Mouse (Mus musculus): Measurements from ENCODE around the gene Scyl1. TPM values are rescaled to one million over a fixed set of nuclear protein-coding genes. Genes with fewer than 3 reads are reported as not detected.
"Not testable (repeated sequence)": the region's sequence is repeated elsewhere in the genome, so short reads cannot be mapped to it uniquely, and the experiment has no call there.

The Scyl1 gene
- 10 to 100 TPM; 71.7 to 75.6 TPM for total RNA-seq (2021)
- long read RNA-seq, experiment 1, transcript Scyl1-210 (17 exons, 2,731 nt): major isoform, 92 of 146 reads
- long read RNA-seq, experiment 1, transcript Scyl1-209 (17 exons, 2,395 nt): minor isoform, 7 of 146 reads
- long read RNA-seq, experiment 1, partial matches to known transcripts: 17 of 146 reads
- long read RNA-seq, experiment 1, other reads (novel, unspliced or antisense): 26 of 146 reads
- long read RNA-seq, experiment 2, transcript Scyl1-210 (17 exons, 2,731 nt): major isoform, 102 of 170 reads
- long read RNA-seq, experiment 2, transcript Scyl1-201 (17 exons, 2,586 nt): minor isoform, 5 of 170 reads
- long read RNA-seq, experiment 2, transcript Scyl1-209 (17 exons, 2,395 nt): minor isoform, 12 of 170 reads
- long read RNA-seq, experiment 2, partial matches to known transcripts: 17 of 170 reads
- long read RNA-seq, experiment 2, other reads (novel, unspliced or antisense): 31 of 170 reads

DNA sequence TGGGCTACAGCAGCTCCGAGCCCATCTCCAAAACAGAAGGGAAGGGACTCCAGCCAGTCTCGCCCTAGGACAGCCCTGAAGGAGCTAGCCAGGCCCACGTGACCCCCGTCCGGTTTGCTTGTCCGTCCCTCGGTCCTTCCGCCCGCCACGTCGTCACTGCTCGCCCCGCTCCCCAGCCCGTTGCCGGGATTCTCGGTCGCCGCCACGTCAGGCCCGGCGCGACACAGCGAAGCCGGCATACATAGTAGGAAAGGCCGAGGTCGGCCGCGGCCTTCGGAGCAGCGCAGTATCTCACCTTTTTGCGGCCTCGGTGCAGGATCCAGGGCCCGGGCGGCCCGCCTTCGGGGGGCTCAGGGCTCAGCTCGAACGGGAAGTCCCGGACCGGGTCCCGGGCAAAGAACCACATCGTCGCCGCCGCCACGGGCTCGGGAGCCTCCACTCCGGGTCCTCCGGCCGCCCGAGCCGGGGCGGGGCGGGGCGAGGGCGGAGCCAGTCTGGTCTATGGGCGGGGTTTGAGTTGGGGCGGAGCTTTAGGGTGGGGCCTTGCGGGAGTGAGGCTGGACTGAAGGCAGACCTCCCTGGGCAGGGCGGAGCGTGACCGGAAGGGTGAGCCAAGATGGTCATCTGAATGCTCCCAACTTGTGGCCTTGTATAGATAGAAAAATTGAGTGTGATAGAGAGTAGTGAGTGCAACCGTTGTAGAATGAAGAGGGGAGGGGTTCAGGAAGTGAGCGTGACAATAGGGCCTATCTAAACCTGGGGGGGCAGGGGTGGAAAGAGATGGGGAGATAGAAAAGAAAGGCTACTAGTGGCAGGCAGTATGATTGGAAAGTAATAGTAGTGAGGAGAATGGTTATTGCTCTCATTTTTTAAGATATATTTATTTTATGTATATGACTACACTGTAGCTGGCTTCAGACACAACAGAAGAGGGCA lies at the start of gene Scyl1:
Gene Scyl1 (minus strand): TSS at position 495 of the 936 bp plus-strand sequence.
- DNase-seq (ENCODE audit: low spot score in 2 of 2): peak; percentile 91 to 95

DNA sequence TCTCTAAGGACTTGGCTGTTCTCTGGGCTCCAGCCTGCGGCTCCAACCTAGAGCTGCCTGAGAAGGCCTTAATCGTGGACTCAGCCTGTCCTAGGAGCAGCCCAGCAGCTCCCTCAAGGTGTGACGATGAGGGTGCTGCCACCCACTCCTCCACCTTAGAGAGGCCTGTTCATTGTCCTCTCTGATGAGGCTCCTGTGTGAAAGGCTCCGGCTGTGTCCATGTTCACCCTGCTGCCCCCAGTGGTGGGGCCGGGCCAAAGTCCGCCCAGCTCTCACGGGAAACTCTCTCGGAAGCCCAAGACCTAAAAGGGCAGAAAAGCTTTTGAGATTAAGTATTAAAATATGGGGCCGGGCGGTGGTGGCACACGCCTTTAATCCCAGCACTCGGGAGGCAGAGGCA lies 48.3 kb upstream of the Scyl1 start:
- DNase-seq (ENCODE audit: low spot score in 2 of 2): peak in 1 of 2 experiments; percentile 51

DNA sequence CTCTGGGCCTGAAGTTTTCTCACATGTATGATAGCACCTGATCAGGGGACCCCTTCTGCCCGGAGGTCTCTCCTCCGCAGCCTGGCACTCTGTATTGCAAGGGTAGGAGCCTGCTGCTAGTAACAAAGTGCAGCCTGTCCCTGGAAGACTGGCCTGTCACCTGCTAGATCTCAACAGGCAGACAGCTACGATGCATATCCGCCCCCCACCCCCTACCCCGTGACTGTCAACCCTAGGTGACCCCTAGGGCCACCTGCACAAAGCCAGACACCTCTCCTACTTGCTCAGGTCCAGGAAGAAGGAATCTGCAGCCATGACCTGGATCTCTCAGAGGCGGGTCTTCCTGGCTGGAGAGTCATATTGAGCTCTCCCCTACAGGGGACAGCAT lies 47.4 kb upstream of the Scyl1 start:
- no peak for DNase-seq (ENCODE audit: low spot score in 2 of 2)

DNA sequence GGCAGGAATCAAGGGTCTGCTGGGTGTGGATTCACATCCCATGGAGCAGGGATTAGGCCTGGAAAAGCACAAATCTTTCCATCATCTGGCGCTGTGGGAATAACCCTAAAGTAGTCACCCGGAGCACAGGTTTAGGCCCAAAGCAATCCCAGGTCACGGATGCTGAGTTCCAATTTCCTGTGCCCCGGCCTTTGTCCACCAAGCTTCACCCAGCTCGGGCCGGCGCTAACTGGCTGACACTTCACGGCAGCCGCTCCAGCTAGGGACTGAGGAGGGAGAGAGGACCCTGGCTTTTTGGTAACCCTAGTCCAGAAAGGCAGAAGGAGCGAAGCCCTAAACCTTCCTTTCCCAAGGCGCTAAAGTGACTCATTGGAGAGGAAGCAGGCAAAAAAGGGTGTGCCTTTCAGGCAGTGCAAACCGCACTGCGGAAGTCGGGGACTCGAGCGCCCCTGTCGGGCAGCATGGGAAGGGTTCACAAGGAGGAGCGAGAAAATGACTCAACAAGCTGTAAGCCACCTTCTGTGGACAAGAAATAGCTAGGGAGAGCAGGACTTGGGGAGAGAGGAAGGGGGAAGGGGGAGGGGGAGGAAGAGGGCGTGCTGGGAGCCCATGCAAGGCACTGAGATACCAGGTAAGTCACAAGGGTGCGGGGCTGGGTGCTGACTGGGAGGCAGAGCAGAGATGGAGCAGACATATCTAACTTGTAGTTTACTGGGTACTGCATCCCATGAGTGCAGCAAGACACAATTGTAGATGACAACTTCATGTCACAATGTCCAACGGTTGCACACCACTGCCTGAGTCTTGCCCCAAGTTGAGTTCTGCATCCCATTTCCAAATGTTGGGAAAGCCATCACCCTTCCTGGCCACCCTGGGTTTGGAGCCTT lies 46.7 kb upstream of the Scyl1 start:
- DNase-seq (ENCODE audit: low spot score in 2 of 2): peak; percentile 76 to 88

DNA sequence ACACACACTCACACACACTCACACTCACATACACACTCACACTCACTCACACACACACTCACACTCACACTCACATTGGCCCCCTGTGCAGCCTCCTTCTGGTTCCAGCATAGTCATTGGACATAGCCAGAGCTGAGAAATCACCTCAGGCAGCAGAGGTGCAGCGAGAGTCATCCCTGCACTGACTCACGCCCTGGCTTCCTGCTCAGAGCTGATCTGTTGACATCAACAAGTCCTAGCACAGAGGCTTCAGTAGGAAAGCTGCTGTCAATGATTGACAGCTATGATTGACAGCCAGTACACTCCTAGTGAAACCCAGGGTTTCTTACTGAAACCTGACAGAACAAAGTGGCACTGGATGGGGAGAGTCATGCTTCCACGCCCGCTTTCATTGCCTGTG lies 44.7 kb upstream of the Scyl1 start:
- DNase-seq (ENCODE audit: low spot score in 2 of 2): no peak

DNA sequence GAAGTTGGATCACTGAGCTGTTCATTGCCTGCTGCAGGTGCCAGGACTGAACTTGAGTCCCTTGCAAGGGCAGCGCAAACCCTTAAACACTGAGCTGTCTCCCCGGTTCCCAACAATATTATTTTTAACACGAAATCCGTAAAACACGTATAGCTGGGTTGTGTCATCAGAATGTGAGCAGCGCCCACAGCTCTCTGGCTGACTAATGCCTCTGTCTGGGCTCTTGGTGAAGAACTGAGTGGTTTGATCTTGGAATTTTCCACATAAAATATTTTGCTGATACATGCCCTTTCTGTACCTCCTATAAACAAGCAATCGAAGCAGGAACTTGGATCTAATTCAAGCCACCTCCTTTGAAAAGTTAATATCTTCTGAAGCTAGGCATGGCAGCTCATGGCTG lies 43.8 kb upstream of the Scyl1 start:
- no peak for DNase-seq (ENCODE audit: low spot score in 2 of 2)

DNA sequence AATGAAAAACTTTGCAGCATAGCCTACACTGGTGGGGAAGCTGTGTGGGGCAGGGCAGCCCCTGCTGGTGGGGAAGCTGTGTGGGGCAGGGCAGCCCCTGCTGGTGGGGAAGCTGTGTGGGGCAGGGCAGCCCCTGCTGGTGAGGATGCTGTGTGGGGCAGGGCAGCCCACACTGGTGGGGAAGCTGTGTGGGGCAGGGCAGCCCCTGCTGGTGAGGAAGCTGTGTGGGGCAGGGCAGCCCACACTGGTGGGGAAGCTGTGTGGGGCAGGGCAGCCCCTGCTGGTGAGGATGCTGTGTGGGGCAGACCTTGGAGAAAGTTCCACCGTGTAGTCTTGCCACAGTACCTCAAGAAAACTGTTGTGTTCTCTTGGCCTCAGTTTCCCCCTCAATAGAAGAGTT lies 42.8 kb upstream of the Scyl1 start:
- not testable (repeated sequence) for DNase-seq (ENCODE audit: low spot score in 2 of 2)

DNA sequence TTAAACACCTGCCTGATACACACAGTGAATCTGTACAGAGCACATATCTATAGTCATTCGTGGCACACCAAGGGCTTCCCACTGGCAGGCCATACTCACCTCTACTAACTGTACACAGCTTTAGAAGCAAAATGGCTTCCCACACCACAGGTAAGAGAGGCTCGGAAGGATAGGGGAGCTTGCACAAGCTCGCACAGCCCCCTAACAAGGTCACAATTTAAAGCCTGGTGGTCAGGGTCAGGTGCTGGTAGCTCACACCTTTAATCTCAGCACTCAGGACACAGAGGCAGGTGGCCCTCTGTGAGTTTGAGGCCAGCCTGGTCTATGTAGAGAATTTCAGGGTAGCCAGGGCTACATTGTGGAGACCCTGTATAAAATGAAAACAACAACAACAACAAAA lies 42.3 kb upstream of the Scyl1 start:
- no peak for DNase-seq (ENCODE audit: low spot score in 2 of 2)

DNA sequence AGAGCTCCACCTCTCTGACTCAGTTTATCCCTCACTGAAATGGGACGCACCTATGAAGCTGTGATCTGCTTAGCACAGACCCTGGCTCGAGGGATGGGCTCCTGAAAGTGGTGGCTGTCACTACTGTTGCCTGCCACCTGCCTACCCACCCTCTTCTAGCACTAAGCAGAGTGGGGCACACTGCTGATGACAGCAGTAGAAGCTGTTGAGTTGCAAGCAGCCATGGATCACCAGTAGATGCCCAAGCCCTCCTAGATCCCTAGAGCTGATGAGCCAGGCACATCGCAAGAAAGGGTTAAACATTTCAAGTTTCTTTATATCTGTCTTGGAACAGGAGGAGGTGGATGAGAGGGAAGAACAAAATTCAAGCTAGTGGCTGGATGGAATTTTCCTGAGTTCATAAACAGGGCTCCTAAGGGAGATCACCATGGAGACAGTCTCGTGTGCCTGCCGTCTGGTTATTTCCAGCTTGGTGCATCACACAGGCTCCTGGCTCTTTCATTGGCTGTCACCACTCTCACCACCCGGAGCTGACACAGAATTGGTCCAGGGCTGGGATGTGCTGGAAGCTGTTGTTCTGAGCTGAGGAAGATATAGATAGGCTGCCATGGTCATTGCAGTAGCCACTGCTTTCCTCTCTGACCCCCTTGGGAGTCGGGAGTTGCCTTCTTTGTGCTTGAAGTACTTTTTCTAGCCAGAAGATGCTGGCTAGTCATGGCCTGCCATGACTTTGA lies 40.7 kb upstream of the Scyl1 start:
- peak in 1 of 2 experiments; percentile 76 for DNase-seq (ENCODE audit: low spot score in 2 of 2)

DNA sequence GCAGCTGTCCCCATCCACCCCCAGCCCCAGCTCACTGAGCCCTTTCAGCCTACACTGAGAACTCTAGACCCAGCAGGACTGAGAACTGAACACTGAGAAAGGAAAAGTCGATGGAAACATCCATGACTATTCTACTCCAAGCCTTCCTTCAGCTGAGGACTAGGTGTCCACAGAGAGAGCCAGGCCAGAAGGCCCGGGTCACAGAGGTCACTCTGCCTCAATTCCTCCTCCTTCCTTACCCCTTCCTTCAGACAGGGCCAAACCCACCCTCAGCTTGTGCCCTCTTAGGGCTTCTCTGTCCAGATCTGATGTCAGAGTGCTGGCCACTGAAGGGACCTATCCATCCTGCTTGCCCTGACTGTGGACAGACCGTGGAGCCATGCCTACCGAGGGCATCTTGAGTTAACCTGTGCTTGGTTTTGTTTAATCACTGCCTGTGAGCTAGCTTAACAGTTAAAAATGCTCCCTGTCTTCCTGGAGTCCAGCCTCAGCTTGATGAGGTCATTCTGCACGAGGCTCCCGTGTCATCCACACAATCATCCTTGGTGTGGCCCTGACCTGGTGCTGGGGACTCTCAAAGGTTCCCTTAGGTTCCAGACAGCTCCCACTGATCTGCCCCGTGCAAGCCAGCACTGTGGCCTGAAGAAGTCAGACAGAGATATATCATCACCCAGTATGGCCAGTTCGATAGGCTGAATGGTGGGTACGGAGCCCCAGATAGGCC lies 39.8 kb upstream of the Scyl1 start:
- no peak for DNase-seq (ENCODE audit: low spot score in 2 of 2)

DNA sequence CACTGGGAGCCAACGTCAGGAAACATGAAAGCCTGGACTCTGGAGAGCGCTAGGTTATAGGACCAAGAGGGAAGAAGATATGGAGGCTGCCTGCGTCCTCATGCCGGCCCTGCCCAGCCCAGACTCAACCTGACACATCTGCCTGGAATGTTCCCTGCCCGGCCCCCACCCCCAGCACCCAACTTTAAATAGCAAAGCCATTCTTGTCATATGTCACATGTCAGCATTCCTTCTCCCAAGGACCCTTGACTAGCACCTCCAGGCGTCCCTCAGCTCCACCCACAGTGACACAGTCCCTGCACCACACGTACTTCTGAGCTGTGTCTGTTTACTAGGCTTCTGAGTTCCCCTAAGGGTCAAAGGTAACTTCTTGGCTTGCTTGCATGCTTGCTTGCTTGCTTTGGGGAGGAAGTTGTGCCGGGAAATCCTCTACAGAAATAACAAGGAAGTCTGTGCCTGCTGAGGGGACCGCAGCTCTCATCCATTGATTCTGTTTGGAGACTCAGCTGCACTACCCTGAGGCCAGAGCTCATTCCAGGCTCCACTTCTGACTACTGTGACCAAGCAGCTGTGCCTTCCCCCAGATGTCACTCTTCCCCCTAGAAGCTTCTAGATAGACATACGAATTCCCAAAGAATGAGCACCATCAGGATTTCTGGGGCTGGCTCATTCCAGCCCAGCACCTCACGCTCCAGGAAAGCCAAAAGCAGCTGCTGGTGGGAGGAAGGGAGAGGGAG lies 39.1 kb upstream of the Scyl1 start:
- peak in 1 of 2 experiments; percentile 58 for DNase-seq (ENCODE audit: low spot score in 2 of 2)

DNA sequence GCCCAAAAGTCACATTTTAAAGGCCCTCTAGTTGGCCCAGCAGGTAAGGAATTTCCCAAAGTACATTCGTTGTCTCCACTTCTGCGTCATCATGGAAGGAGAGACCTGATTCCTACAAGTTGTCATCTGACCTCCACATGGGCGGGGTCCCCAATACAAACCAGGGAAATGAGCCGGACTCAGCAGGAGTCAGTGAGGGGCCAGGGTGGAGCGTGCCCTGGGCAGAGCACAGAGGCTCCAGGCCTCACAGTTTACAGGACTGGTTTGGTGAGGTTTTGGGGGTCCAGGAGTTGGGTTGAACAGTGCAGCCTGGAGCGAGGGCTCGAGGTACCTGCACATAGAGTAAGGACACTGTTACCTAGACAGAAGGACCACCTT lies 38.5 kb upstream of the Scyl1 start:
- no peak for DNase-seq (ENCODE audit: low spot score in 2 of 2)

DNA sequence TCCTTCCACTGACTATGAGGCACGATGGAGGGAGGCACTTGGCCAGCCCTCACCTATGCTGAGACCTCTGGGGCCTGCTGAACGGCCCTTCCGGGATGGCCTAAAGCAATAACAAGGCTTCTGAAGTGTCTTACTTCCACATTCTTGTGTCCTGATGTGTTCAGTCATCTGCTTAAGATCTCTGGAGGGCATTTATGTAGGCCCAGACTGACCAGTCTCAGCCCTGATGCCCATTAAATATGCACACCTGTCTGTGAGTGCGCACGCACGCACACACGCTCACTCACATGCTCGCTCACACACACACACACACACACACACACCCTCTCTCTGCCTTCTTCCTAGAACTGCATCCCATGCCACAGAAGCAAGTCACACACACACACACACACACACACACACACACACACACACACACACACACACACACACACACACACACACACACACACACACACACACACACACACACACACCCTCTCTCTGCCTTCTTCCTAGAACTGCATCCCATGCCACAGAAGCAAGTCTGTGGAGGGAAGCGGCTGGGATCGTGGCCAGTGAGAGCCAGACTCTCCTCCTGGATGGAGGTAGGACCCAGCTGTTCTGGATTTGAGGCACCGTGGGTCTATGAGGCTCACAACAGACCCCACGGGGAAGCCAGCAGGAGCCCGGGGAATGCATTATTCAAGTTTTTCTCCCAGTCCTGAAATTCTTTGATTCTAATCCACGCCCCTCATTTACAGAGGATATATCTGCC lies 37.9 kb upstream of the Scyl1 start:
- no peak for DNase-seq (ENCODE audit: low spot score in 2 of 2)

DNA sequence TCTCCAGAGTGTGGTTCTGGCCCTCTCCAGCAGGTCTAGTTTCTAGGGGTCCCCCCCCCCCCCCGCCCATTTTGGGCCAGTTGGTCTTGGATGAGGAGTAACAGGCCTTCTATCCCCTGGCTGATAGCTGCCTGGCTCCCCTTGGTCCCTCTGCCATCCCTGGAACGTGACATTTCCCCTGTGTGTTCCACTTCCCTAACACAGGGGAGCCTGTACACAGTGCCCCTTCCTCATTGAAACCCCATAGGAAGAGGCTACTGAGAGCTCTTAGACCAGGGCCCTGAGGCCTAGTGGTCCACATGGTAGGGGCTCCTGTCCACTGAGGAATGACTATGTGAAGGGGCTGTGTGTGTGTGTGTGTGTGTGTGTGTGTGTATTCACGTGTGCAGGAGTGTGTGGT lies 36.5 kb upstream of the Scyl1 start:
- DNase-seq (ENCODE audit: low spot score in 2 of 2): no peak

DNA sequence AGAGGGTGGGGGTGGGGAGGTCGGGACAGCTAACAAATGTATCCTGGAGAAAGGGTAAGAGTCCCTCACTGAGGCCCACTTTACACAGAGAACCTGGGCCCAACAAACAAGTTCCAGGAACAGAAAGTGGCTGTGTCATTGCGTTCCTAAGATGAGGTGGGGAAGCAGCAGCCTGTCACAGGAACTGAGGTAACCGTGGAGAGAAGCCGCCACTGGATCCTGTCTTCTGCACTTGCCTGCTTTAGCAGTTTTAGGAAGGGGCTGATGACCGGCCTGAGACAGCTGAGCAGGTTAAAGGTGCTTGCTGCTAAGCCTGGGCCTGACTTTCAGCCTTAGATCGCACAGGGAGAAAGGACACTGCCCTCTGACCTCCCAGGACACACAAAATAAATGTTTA lies 35.6 kb upstream of the Scyl1 start:
- DNase-seq (ENCODE audit: low spot score in 2 of 2): no peak

DNA sequence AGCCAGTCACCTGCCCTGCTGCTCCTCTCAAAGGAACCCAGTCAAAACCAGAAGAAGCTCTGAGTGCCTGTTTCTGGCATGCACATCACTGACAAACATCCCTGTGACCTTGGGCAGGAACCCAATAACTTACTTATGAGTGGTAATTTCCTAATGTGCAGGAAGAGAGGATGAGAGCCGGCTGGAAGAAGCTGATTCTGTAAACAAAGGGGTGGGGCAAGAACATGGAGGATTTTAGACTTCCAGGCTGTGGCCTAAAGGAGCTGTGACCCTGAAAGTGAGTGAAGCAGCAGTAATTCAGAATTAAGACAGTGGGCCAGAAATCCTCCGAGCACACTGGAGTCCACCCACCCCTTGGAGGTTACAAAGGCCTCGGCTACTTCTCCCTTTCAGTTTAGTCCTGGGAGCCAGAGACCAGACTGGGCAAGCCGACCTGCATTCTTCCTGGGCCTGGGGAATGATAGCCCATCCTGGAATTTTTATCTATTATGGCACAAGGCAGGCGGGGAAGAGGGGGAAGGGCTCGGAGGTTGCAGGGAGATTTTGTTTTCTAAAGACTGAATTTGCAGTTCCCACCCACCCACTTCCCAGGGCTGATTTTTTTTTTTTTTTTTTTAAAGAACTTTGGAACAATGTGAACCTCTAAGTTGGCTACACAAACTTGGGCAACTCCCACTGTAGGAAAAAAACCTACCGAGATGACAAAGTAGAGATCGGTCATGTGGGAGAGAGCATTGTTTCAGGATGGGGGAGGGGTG lies 35.0 kb upstream of the Scyl1 start:
- peak in 1 of 2 experiments; percentile 72 for DNase-seq (ENCODE audit: low spot score in 2 of 2)

DNA sequence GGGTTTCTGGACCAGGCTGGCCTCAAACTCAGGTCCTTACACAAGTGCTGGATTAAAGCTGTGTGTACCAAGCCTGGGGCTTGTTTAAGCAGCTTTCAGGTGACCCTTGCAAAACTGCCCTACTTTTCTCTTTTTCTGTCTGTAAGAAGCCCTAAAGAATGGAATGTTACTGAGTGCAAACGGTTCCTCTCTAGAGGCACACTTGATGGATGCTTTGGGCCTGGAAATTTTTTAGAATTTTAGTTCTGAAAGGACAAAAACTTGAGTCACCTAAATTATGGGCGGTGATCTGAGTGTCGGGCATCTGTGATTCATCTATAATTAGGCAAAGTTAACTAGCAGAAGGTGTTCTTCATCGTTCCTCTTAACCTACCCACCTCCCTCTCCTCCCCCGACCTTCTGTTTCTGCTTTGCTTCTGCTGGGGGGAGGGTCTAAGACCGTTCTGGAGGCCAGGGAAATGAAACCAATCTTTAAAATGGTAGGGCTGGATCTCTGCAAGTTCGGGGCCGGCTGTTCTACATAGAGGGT lies 33.2 kb upstream of the Scyl1 start:
- DNase-seq (ENCODE audit: low spot score in 2 of 2): no peak
